Mouse (Mus musculus): ENCODE measurements at regions not wholly inside any gene's neighbourhood (a gene's known extent, or its start where the extent isn't known, plus 50 kb on each side); places are given as distances from the start of the nearest gene placed in this dataset.
A peak's percentile ranks its signal among the peaks of the same experiment; 100 is the strongest.
"Not testable (repeated sequence)": the region's sequence is repeated elsewhere in the genome, so short reads cannot be mapped to it uniquely, and the experiment has no call there.

DNA sequence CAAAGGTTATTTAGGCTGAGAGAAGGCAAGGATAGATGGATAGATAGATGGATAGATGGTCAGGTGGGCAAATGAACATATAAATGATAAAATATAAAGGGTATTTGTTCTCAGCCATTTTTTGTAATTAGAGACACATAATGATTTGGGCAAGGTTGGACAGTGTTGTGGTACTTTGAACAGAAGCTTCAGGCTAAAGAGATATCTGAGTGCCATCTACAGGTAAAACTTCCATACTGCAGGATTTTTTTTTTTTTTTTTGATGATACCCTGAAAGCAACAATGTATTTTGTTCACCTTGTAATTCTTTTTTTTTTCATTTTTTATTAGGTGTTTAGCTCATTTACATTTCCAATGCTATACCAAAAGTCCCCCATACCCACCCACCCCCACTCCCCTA, 110.1 kb upstream of the Trabd2b start:
- Histone ChIP-seq H3K27ac (ENCODE audit: poor library complexity, severe bottlenecking) (no peak overlapping the region), H3K36me3 (no peaks in the 10 kb centered on the region), H3K27me3 (replicated peaks) (peaks cover 4% of the 10 kb centered on the region; the same call in 1 of the 2 replicates), H3K4me1 (replicated peaks) (no peaks in the 10 kb centered on the region), H3K9me3 (replicated peaks) (no peaks in the 10 kb centered on the region), H3K4me3 (no peak overlapping the region), H3K4me2 (no peak overlapping the region), H3K9ac (no peak overlapping the region)
- ATAC-seq (ENCODE audit: insufficient number of reproducible peaks, low FRiP score), result no peak

DNA sequence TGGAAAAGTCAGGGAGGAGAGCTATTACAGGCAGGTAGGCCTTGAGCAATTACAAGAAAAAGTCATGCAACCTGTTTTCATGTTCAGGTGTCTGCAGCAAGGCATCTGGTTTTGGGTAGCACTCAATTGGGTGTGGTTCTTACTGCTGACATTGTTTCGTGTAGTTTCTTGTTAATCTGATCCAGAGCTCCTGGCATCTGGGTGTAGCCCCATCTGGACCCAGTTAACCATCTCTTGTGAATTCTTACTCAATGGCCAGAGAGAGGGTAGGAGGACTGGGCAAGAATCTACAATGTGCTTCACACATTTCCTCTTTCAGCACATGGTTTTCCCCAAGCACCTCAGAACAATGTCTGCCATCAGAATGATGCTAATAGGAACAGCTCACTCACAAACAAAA, 108.0 kb upstream of the Trabd2b start:
- not testable (repeated sequence) for H3K27ac ChIP-seq (ENCODE audit: poor library complexity, severe bottlenecking); H3K4me1 ChIP-seq (replicated peaks); ATAC-seq (ENCODE audit: insufficient number of reproducible peaks, low FRiP score); H3K4me3 ChIP-seq; H3K9ac ChIP-seq; H3K36me3 ChIP-seq; H3K4me2 ChIP-seq; H3K9me3 ChIP-seq (replicated peaks)
- WGBS, result 61% methylated on average over 1 of the region's 1 CpGs
- H3K27me3 ChIP-seq (replicated peaks), result peaks cover 11% of the 10 kb centered on the region; the same call in 1 of the 2 replicates

DNA sequence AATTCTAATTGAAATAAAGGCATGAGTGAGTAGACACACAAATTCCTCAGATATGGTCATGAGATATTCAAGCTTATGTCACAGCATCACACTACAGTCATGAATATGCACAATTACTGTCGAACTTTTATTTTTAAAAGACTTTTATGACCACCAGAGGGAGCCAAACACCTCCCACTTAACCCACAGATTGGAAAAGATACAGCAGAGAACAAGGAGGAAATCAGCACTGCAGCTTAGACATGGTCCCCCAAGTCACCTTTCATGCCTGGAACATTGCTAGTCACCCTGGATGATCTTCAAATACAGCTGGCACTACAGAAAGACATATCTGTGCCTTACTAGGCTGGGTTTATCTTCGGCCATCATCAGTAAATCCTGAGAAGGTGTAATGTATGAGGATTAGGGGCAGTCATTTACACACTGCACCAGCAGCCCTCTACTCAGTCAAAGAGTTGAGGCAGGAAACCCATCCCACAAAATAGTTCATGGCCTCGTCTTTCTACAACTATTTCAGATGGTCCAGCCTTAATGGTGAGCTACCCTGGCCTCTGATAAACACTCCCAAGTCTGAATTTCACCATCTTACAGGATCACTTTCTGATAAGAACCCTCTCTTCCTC, 106.0 kb upstream of the Trabd2b start:
- Histone ChIP-seq H3K9me3 (replicated peaks) (no peaks in the 10 kb centered on the region), H3K4me3 (no peak overlapping the region), H3K36me3 (no peaks in the 10 kb centered on the region), H3K4me2 (no peak overlapping the region), H3K4me1 (replicated peaks) (no peaks in the 10 kb centered on the region), H3K27me3 (replicated peaks) (peaks cover 11% of the 10 kb centered on the region), H3K27ac (ENCODE audit: poor library complexity, severe bottlenecking) (no peak overlapping the region), H3K9ac (no peak overlapping the region)
- 38% methylated on average over 3 of the region's 3 CpGs for WGBS
- 0 out of 2 replicates have a peak, but pooled peaks have one; percentile 4 for ATAC-seq (ENCODE audit: insufficient number of reproducible peaks, low FRiP score)

DNA sequence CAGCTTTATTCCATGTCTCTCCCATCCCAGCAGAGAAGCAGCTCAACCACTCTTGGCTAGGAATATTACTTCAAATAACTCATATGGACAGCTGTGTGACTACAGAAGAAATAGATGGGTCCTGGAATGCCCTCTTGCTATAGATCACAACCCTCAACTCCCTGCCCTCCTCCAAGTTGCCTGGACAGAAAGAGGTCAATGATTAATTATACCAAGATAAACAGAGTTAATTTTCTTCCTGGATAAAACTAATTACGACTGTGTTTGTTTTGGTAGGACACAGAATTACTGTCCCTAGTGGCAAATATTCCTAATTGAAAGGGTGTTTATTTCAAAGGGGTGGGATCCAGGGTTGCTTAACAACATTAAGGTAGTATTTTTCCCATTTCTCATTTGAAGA, 101.9 kb upstream of the Trabd2b start:
- peaks cover 11% of the 10 kb centered on the region for H3K27me3 ChIP-seq (replicated peaks)
- H3K27ac ChIP-seq (ENCODE audit: poor library complexity, severe bottlenecking), result no peak overlapping the region
- no peak overlapping the region for H3K4me3 ChIP-seq
- no peak overlapping the region for H3K4me2 ChIP-seq
- H3K4me1 ChIP-seq (replicated peaks), result no peaks in the 10 kb centered on the region
- H3K9ac ChIP-seq, result no peak overlapping the region
- 43% methylated on average over 1 of the region's 1 CpGs for WGBS
- H3K36me3 ChIP-seq, result no peaks in the 10 kb centered on the region
- no peaks in the 10 kb centered on the region for H3K9me3 ChIP-seq (replicated peaks)
- no peak for ATAC-seq (ENCODE audit: insufficient number of reproducible peaks, low FRiP score)

DNA sequence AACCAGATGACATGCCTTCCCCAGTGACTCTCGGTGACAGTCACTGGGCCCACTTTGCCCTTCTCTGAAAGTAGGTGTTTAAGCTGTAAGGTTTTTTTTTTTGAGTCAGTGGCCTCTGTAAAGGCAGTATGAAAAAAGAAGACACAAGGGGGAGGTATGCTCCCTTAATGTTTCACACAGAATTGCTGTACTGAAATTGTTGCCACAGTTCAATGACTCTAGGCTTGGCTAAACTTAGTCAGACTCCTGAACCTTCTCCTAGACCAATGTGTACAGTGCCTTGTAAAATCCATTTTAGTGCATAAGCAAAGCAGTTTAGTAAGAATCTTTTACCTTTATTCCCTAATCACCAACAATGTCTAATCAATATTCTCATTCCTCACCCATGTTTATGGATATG, 99.0 kb upstream of the Trabd2b start:
- Histone ChIP-seq H3K9me3 (replicated peaks) (no peaks in the 10 kb centered on the region), H3K36me3 (no peaks in the 10 kb centered on the region), H3K27ac (ENCODE audit: poor library complexity, severe bottlenecking) (no peak overlapping the region), H3K4me1 (replicated peaks) (no peaks in the 10 kb centered on the region), H3K4me3 (no peak overlapping the region), H3K9ac (no peak overlapping the region), H3K4me2 (no peak overlapping the region), H3K27me3 (replicated peaks) (no peaks in the 10 kb centered on the region; the same call in 1 of the 2 replicates)
- WGBS, result 71% methylated on average over 1 of the region's 1 CpGs
- ATAC-seq (ENCODE audit: insufficient number of reproducible peaks, low FRiP score), result no peak

DNA sequence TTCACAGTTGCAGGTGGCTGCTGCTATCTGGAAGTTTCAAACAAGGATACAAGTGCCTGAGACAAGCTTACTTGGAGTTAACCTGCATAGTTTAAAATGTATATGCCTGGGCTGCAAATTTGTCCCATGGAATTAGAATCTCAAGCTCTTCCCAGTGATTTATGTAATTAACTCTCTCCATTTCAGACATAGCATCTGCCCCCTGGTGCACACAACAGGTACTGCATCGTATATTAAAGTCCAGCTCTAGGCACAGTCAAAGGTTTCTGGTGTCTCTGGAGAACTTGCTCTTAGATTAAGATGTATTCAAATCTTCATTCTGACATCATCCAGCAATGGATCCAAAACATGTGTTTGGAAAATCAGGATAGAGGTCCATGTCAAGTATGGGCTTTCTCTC, 98.0 kb upstream of the Trabd2b start:
- Histone ChIP-seq H3K4me2 (no peak overlapping the region), H3K9me3 (replicated peaks) (no peaks in the 10 kb centered on the region), H3K36me3 (no peaks in the 10 kb centered on the region), H3K4me1 (replicated peaks) (no peaks in the 10 kb centered on the region), H3K27ac (ENCODE audit: poor library complexity, severe bottlenecking) (no peak overlapping the region), H3K27me3 (replicated peaks) (no peaks in the 10 kb centered on the region; the same call in 1 of the 2 replicates), H3K9ac (no peak overlapping the region), H3K4me3 (no peak overlapping the region)
- WGBS, result 7% methylated on average over 1 of the region's 1 CpGs
- ATAC-seq (ENCODE audit: insufficient number of reproducible peaks, low FRiP score), result no peak

DNA sequence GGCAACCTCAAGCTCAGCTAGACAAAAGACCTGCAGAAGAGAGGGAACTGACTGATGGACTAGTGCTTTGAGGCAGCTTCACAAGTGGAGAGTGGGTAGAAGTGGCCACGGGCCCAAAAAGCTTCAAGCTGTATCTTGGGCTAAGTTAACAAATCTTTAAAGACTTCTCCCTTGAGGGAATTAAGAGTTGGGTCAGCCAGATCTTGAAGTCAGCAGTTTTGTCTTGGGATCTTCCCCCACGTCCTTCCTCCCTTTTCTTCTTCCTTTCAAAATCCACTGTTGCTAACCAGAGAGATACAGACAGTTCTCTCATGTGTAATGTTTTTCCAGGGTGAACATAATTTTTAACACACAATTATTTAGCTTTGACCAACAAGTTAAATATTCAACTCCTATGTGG, 91.5 kb upstream of the Trabd2b start:
- H3K4me3 ChIP-seq, result no peak overlapping the region
- no peaks in the 10 kb centered on the region for H3K36me3 ChIP-seq
- 49% methylated on average over 2 of the region's 2 CpGs for WGBS
- no peaks in the 10 kb centered on the region for H3K9me3 ChIP-seq (replicated peaks)
- H3K4me1 ChIP-seq (replicated peaks), result no peaks in the 10 kb centered on the region
- H3K27ac ChIP-seq (ENCODE audit: poor library complexity, severe bottlenecking), result no peak overlapping the region
- no peak overlapping the region for H3K4me2 ChIP-seq
- ATAC-seq (ENCODE audit: insufficient number of reproducible peaks, low FRiP score), result no peak
- no peaks in the 10 kb centered on the region for H3K27me3 ChIP-seq (replicated peaks)
- H3K9ac ChIP-seq, result no peak overlapping the region

DNA sequence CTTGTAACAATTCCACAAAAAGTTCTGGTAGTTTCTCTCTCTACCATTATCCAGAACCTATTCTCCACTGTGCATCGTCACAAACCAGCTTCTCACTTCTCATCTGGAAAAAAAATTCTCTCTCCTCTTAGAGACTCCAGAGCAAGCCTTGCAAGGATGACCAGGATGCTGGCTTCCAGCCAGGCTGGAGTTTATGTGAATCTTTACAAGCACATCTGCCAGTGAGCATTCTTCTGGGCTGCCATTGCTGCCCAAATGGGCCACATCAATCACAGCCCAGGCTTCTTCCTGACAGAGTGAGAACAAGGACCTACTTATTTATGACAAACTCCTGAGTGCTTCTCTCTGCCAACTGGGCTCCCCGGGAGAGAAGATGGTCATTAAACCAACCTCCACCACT, 91.0 kb upstream of the Trabd2b start:
- Histone ChIP-seq H3K9me3 (replicated peaks) (no peaks in the 10 kb centered on the region), H3K4me3 (no peak overlapping the region), H3K4me1 (replicated peaks) (no peaks in the 10 kb centered on the region), H3K27me3 (replicated peaks) (no peaks in the 10 kb centered on the region), H3K9ac (no peak overlapping the region), H3K36me3 (no peaks in the 10 kb centered on the region), H3K27ac (ENCODE audit: poor library complexity, severe bottlenecking) (no peak overlapping the region), H3K4me2 (no peak overlapping the region)
- 63% methylated on average over 2 of the region's 2 CpGs for WGBS
- no peak for ATAC-seq (ENCODE audit: insufficient number of reproducible peaks, low FRiP score)

DNA sequence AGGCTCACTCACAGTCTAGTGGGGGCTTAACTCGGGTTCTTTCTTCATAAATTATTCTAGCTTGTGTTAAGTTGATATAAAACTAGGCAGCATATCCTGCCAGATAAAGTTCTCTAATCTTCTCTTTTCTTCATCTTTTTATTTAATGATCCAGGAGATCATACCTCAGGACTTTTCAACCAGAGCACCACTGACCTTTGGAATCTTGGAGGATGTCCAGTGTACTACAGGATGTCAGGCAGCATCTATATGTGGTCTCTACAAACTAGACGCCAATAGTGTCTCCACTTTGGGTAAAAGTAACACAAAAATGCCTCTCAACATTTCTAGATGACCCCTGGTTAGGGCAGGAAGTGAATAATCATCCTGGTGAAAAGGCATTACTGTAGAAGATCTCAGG, 89.4 kb upstream of the Trabd2b start:
- Histone ChIP-seq H3K4me3 (no peak overlapping the region), H3K4me2 (no peak overlapping the region), H3K9me3 (replicated peaks) (no peaks in the 10 kb centered on the region), H3K36me3 (no peaks in the 10 kb centered on the region), H3K4me1 (replicated peaks) (no peaks in the 10 kb centered on the region), H3K27ac (ENCODE audit: poor library complexity, severe bottlenecking) (no peak overlapping the region), H3K27me3 (replicated peaks) (no peaks in the 10 kb centered on the region), H3K9ac (no peak overlapping the region)
- ATAC-seq (ENCODE audit: insufficient number of reproducible peaks, low FRiP score), result no peak
- WGBS, result 72% methylated on average over 2 of the region's 2 CpGs

DNA sequence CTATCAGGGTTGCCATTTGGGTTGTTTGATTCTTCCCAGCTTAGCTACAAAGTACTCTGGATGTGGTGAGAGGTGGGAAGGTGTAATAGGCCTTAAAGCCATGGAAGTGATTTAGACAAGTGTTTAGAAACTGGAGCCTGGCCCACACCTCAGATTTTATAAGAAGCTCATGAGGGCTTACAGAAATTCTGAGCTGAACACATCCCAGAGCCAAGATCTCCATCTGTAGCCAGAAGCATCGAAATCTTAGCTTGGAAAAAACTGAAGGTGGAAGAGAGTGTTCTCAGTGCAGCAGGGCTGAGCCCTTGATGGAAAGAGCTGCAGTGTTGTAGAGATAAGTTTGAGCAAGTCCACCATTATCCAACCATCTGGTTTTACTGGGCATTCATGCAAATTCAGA, 86.4 kb upstream of the Trabd2b start:
- ATAC-seq (ENCODE audit: insufficient number of reproducible peaks, low FRiP score), result no peak
- Histone ChIP-seq H3K36me3 (no peaks in the 10 kb centered on the region), H3K9me3 (replicated peaks) (no peaks in the 10 kb centered on the region), H3K4me3 (no peak overlapping the region), H3K4me2 (no peak overlapping the region), H3K27me3 (replicated peaks) (no peaks in the 10 kb centered on the region), H3K9ac (no peak overlapping the region), H3K4me1 (replicated peaks) (no peaks in the 10 kb centered on the region), H3K27ac (ENCODE audit: poor library complexity, severe bottlenecking) (no peak overlapping the region)
- 50% methylated on average over 1 of the region's 1 CpGs for WGBS

DNA sequence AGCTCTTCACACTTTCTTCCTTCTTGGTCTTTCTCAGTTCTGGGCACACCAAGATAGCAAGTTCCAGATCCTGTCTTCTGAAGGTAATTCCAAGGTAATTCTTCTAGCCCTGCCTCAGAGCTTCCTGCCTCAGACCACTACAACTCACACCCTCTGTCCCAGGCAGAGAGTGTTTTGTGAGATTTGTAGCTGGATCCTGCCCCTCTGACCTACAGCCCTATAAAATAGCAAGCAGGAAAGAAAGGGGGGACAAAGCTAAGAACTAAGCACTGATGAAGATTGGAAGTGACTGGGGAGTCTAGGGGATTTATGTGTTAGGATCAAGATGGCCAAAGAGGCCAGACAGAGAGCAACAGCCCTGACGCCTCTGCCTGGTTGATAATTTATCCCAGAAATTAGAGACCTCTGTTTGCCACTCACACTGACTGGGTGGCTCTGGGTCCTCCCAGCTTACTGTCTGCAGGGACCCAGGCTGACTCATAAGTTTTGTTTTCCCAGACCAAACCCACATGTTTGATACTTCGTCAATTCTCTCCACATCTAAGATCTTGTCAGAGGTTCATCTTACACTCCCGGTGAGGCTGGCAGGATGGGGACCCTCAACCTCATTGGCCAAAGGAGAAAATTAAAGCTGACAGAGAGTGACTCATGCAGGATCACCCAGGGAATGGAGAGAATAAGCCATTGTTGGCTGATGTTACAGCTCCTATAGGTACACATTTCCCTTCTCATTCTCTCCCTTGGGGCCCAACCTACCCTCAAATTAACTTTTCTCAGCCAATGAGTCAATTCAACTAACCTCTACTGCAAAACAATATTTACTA, 84.8 kb upstream of the Trabd2b start:
- Histone ChIP-seq H3K9ac (no peak overlapping the region), H3K4me1 (replicated peaks) (no peaks in the 10 kb centered on the region), H3K4me2 (no peak overlapping the region), H3K4me3 (no peak overlapping the region), H3K9me3 (replicated peaks) (no peaks in the 10 kb centered on the region), H3K36me3 (no peaks in the 10 kb centered on the region), H3K27me3 (replicated peaks) (no peaks in the 10 kb centered on the region), H3K27ac (ENCODE audit: poor library complexity, severe bottlenecking) (no peak overlapping the region)
- 56% methylated on average over 3 of the region's 3 CpGs for WGBS
- no peak for ATAC-seq (ENCODE audit: insufficient number of reproducible peaks, low FRiP score)

DNA sequence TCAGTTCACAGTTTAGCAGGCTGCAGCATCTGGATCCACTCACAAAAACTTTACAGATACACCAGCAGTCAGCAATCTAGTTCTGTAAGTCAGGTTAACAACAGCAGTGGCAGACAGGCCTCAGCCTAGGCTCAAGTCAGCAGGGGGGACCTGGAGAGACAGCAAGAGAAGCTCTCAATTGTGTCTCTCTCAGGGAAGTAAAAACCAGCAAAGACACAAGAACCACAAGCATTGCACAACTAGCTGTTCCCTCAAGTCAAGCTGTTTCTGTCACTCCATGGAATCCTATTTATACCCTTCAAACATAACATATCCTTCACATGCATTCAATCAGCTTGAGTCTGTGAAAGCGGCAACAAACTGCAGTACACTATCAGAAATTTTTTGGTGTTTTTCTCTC, 76.5 kb upstream of the Trabd2b start:
- Histone ChIP-seq H3K4me3 (no peak overlapping the region), H3K27me3 (replicated peaks) (peaks cover 6% of the 10 kb centered on the region; the same call in 1 of the 2 replicates), H3K4me1 (replicated peaks) (no peaks in the 10 kb centered on the region), H3K9me3 (replicated peaks) (no peaks in the 10 kb centered on the region), H3K9ac (no peak overlapping the region), H3K27ac (ENCODE audit: poor library complexity, severe bottlenecking) (no peak overlapping the region), H3K36me3 (no peaks in the 10 kb centered on the region), H3K4me2 (no peak overlapping the region)
- WGBS, result 86% methylated on average over 1 of the region's 1 CpGs
- ATAC-seq (ENCODE audit: insufficient number of reproducible peaks, low FRiP score), result no peak

Data from heart, embryonic 12.5 days (tissue).